Mouse (Mus musculus) hindbrain, embryonic 11.5 days (tissue): ENCODE measurements around the gene Dlg2. TPM values are rescaled to one million over a fixed set of nuclear protein-coding genes. Genes with fewer than 3 reads are reported as not detected.

Source experiments
- ATAC-seq: fragments of 200-750 bp; cut with Nextera tagmentation; 2 replicates; pipeline ENCODE4 v1.8.0; 2017; ENCODE audit warnings: mild to moderate bottlenecking, moderate TSS enrichment, moderate library complexity; ENCODE audit not compliant: low FRiP score
- DNase-seq: peaks from one replicate; pipeline ENCODE4 v3.0.0-alpha.2; 2015; ENCODE audit warnings: low spot score
- H3K27ac ChIP-seq: fragments of 300-500 bp; sonication (generic); 2 replicates; pipeline ENCODE4 v1.5.1; 2014; ENCODE audit warnings: mild to moderate bottlenecking, low read depth, low read length
- H3K27me3 ChIP-seq: fragments of 300-500 bp; sonication (generic); 2 replicates; pipeline ENCODE4 v1.6.1; 2014; ENCODE audit warnings: mild to moderate bottlenecking, low read length, moderate library complexity, mixed read lengths; ENCODE audit not compliant: control insufficient read depth, insufficient read depth
- H3K36me3 ChIP-seq: fragments of 300-500 bp; sonication (generic); 2 replicates; pipeline ENCODE4 v1.6.1; 2014; ENCODE audit warnings: mild to moderate bottlenecking, low read length, moderate library complexity, mixed read lengths; ENCODE audit not compliant: control insufficient read depth, insufficient read depth
- H3K4me1 ChIP-seq: fragments of 300-500 bp; sonication (generic); replicated peaks from 2 replicates; pipeline ENCODE4 v1.6.1; 2014; ENCODE audit warnings: low read length, mixed read lengths; ENCODE audit not compliant: control insufficient read depth, insufficient read depth
- H3K4me2 ChIP-seq: fragments of 300-500 bp; sonication (generic); replicated peaks from 2 replicates; pipeline ENCODE4 v1.6.1; 2014; ENCODE audit warnings: mild to moderate bottlenecking, low read depth, low read length
- H3K4me3 ChIP-seq: fragments of 300-500 bp; sonication (generic); 2 replicates; pipeline ENCODE4 v1.5.1; 2014; ENCODE audit warnings: low read depth, low read length
- H3K9ac ChIP-seq: fragments of 300-500 bp; sonication (generic); 2 replicates; pipeline ENCODE4 v1.6.1; 2014; ENCODE audit warnings: low read depth, low read length
- H3K9me3 ChIP-seq: fragments of 300-500 bp; sonication (generic); 2 replicates; pipeline ENCODE4 v1.6.1; 2016; ENCODE audit warnings: low read length; ENCODE audit not compliant: control insufficient read depth
- WGBS: fragments of 180-500 bp; shearing (Covaris S2); extraction: QIAGEN DNeasy Blood & Tissue Kit; methylation state at CpG from one replicate; pipeline ENCODE4 v1.1.7; 2014; 5-methylcytosine and 5-hydroxymethylcytosine counted together
- polyA plus RNA-seq: library from polyadenylated mRNA; unstranded; fragments of >200 nt; fragmentation: Nextera tagmentation; extraction: Ambion mirVana; gene quantifications from 2 replicates; pipeline ENCODE4 v1.2.1, GENCODE M21; 2014

The Dlg2 gene
- polyA plus RNA-seq, 1 experiment from 2014 or later: 3.1 TPM

DNA sequence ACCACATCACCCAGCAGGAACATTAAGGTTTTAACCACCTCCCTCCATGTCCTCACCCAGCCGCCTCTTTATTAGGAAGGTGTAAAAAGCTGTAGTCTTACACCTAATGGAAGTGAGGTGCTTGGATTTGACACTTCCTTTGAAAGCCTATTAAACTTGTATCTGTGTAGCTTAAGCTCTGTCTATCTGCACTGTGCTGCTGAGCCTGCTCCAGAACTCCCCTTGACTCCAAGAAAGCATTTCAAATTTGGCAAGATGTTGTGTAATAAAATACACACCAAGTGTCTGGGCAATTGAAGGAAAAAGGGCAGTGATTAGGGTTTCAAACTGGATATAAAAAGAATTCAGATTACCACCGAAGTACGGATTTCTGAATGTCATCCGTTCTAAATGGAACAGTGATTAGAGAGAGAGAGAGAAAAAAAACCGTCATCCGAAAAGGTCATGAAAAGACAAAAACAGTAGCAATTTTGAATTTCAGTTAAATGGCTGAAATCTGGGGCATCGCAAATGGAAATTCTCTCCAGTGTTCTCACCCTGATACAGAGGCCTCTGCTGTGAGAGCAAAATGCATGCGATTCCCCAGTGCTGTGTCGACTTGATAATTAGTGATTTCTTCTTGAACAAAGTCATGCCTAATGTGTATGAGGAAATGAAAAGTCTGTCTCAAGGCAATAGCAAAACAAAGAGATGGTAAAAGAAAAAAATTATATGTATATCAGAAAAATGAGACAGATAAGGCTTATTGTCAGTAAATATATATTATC lies 1663.8 kb downstream of the Dlg2 start:
- H3K4me3 ChIP-seq: no peak overlapping the region
- 87% methylated on average over 9 of the region's 9 CpGs for WGBS
- no peak overlapping the region for H3K27ac ChIP-seq
- H3K9ac ChIP-seq: no peak overlapping the region
- no peaks in the 10 kb centered on the region for H3K36me3 ChIP-seq
- no peaks in the 10 kb centered on the region for H3K4me1 ChIP-seq
- no peaks in the 10 kb centered on the region for H3K27me3 ChIP-seq
- ATAC-seq (no peak), DNase-seq (no peak)
- no peak overlapping the region for H3K4me2 ChIP-seq
- H3K9me3 ChIP-seq: no peaks in the 10 kb centered on the region

DNA sequence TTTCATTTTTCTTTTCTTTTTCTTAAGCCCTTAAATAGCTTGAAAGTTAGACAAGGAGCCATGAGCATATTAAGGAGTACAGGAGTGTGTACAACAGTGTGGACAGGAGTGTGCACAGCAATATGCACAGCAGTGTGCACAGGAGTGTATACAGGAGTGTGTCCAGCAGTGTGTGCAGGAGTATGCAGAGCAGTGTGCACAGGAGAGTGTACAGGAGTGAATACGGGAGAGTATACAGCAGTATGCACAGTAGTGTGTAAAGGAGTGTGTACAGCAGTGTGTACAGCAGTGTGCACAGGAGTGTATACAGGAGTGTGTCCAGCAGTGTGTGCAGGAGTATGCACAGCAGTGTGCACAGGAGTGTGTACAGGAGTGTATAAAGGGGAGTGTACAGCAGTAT lies 1671.0 kb downstream of the Dlg2 start:
- DNase-seq (no peak), ATAC-seq (no peak)
- 97% methylated on average over 1 of the region's 1 CpGs for WGBS
- no peaks in the 10 kb centered on the region for H3K9me3 ChIP-seq
- no peaks in the 10 kb centered on the region for H3K27me3 ChIP-seq
- no peak overlapping the region for H3K4me2 ChIP-seq
- no peaks in the 10 kb centered on the region for H3K4me1 ChIP-seq
- H3K27ac ChIP-seq: no peak overlapping the region
- H3K9ac ChIP-seq: no peak overlapping the region
- no peak overlapping the region for H3K4me3 ChIP-seq
- H3K36me3 ChIP-seq: no peaks in the 10 kb centered on the region

DNA sequence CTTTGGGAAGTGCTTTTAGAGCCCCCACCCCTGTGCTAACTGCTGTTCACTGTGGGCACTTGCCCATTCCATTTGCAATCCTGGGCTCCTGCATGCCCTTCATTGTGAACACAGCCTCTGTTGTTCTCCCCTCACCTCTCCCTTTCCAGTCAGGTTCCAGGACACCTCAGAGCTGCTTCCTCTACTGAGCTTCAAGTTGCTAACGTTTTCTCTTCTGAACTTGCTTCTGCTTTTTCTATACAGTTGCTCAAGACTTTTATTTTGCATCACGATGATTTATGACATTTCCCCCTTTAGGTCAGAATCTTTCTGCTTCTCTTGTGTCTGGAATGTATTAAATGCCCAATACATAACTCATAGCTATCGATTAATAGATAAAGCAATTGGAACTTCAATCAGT lies 1674.3 kb downstream of the Dlg2 start:
- Histone ChIP-seq H3K4me2 (no peak overlapping the region), H3K9ac (no peak overlapping the region), H3K36me3 (no peaks in the 10 kb centered on the region), H3K4me1 (no peaks in the 10 kb centered on the region), H3K9me3 (no peaks in the 10 kb centered on the region), H3K27ac (no peak overlapping the region), H3K27me3 (no peaks in the 10 kb centered on the region), H3K4me3 (no peak overlapping the region)
- no peak for DNase-seq
- no peak for ATAC-seq
- WGBS: 75% methylated on average over 3 of the region's 3 CpGs

DNA sequence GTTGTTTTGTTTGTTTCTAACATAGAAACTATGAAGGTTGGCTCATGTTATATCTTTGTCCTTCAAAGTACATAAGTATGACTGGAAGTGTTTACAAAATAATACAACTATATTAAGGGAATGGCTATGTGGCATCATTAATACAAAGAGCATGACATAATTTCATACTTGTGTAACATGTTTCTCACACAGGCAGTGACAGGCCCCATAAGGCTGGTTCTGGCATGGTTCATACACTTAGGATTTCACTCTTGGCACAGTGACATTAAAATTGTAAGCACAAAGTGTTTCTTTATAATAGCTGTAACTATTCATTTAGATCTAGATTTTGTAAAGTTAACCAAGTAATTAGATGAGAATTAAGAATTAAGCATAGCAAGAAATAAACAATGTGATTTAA lies 1678.1 kb downstream of the Dlg2 start:
- DNase-seq: no peak
- ATAC-seq: no peak

DNA sequence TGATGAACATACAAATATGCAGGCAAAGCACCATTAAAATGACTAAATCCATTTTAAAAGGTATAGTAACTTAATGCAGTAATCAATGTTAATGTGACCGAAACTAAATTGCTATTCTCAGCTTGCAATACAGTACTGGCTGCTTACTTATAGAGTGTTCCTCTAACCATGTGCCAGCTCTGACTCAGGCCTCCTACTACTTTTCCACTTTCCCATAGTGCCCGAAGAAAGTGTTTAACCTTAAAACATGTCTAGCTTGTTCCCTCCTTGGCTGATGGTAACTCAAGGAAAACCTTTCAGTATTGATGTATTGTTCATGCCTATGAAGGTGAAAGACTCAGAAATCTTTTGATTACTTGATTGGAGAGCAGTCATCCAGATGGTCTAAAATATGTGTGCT lies 1686.7 kb downstream of the Dlg2 start:
- no peak for ATAC-seq
- 95% methylated on average over 2 of the region's 2 CpGs for WGBS

More for the DNA sequence above, 1678.1 kb downstream of the Dlg2 start:
- no peak overlapping the region for H3K4me2 ChIP-seq
- no peak overlapping the region for H3K27ac ChIP-seq
- H3K9me3 ChIP-seq: no peaks in the 10 kb centered on the region
- H3K9ac ChIP-seq: no peak overlapping the region
- H3K4me3 ChIP-seq: no peak overlapping the region
- H3K4me1 ChIP-seq: no peaks in the 10 kb centered on the region
- no peaks in the 10 kb centered on the region for H3K27me3 ChIP-seq
- no peaks in the 10 kb centered on the region for H3K36me3 ChIP-seq

DNA sequence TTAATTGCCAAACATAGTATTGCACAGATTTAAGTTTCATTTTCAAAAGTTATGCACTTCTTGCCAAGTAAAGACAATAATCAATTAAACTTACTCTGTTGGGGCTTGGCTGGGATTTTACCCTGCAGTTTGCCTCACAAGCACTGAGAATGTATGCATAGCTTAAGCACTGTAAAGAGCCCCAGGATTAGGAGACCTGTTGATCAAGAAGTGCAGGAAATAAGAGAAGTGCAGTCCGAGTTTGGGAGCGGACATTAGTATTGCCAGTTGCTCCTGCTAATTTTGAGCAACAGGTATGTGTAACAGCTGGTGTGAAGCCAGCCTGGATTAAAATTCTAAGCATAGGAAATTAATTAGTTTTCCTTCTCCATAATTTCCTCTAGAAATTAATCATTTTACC lies 1687.8 kb downstream of the Dlg2 start:
- Histone ChIP-seq H3K4me2 (no peak overlapping the region), H3K27me3 (no peaks in the 10 kb centered on the region), H3K27ac (no peak overlapping the region), H3K4me3 (no peak overlapping the region), H3K9ac (no peak overlapping the region), H3K4me1 (no peaks in the 10 kb centered on the region), H3K9me3 (no peaks in the 10 kb centered on the region), H3K36me3 (no peaks in the 10 kb centered on the region)
- 77% methylated on average over 2 of the region's 2 CpGs for WGBS
- DNase-seq (no peak), ATAC-seq (no peak)

More for the DNA sequence above, 1686.7 kb downstream of the Dlg2 start:
- Histone ChIP-seq H3K9ac (no peak overlapping the region), H3K27ac (no peak overlapping the region), H3K4me1 (no peaks in the 10 kb centered on the region), H3K36me3 (no peaks in the 10 kb centered on the region), H3K27me3 (no peaks in the 10 kb centered on the region), H3K9me3 (no peaks in the 10 kb centered on the region), H3K4me3 (no peak overlapping the region), H3K4me2 (no peak overlapping the region)
- DNase-seq: no peak

DNA sequence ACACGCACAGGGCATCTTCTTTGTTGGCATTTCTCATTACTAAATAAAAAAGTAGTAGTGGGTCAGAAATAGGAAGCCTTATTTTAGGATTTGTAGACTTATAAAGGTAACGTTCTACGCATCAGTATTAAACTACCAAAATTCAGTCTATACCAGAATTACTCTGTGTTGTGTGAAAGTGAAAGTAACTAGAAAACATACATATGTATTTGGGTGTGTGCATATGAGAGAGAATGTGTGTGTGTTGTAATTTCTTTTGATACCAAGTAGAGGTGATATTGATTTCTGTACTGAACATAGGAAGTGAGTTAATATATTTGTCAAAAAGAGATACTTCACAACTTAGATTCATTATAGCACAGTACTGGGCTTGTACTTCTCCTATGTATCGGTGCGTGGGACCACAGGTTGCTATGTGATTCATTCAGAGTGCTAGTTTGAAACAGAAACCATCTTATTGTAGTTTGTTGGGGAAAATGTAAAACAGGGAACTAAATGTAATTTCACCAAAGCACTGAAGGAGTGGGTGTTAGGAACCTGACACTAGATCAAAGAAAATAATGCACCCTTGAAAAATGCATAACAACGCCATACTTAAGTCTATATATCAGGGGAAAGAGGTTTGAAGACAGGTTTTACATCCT lies 1688.5 kb downstream of the Dlg2 start:
- ATAC-seq (no peak), DNase-seq (no peak)
- 91% methylated on average over 6 of the region's 6 CpGs for WGBS
- H3K36me3 ChIP-seq: no peaks in the 10 kb centered on the region
- no peak overlapping the region for H3K4me3 ChIP-seq
- no peaks in the 10 kb centered on the region for H3K4me1 ChIP-seq
- H3K27me3 ChIP-seq: no peaks in the 10 kb centered on the region
- H3K27ac ChIP-seq: no peak overlapping the region
- H3K4me2 ChIP-seq: no peak overlapping the region
- no peak overlapping the region for H3K9ac ChIP-seq
- no peaks in the 10 kb centered on the region for H3K9me3 ChIP-seq

DNA sequence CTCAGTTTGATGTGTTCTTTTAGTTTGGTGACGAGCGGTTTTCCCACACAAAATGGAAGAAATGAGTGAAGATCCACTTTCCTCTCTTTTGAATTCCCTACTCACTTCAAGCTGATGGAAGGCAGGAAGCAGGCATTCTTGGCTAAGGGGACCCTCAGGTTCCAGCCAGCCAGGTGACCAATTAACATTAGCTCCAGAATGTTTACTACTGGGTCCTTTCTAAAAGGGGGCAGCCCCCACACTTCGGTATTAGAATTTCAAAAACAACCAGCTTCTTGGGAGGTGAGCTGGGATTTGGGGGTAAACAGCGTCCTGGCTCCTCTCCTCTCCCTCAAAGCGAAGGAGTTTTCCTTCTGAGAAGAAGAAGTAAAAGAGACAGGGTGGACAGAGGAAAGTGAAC lies 1703.6 kb downstream of the Dlg2 start:
- ATAC-seq (no peak), DNase-seq (no peak)
- no peak overlapping the region for H3K9ac ChIP-seq
- no peaks in the 10 kb centered on the region for H3K36me3 ChIP-seq
- no peak overlapping the region for H3K4me3 ChIP-seq
- 39% methylated on average over 5 of the region's 5 CpGs for WGBS
- peaks cover 4% of the 10 kb centered on the region; the same call in 1 of the 2 replicates for H3K27me3 ChIP-seq
- no peaks in the 10 kb centered on the region for H3K9me3 ChIP-seq
- H3K27ac ChIP-seq: no peak overlapping the region
- peak overlapping the region; percentile 55 for H3K4me2 ChIP-seq
- H3K4me1 ChIP-seq: no peaks in the 10 kb centered on the region
